Mouse (Mus musculus): ENCODE measurements at regions not wholly inside any gene's neighbourhood (a gene's known extent, or its start where the extent isn't known, plus 50 kb on each side); places are given as distances from the start of the nearest gene placed in this dataset.

- CTCF ChIA-PET = no interaction called here
Measured at GRCm38 (mm10) chr10:109486917-109487604, 476.3 kb upstream of the Syt1 start.

- CTCF ChIA-PET = no interaction called here
Measured at GRCm38 (mm10) chr10:109480551-109480950, 469.8 kb upstream of the Syt1 start.

- CTCF ChIA-PET = no interaction called here
Measured at GRCm38 (mm10) chr10:109479941-109480340, 469.2 kb upstream of the Syt1 start.

GRCm38 (mm10) chr10:109466516-109466915, 455.7 kb upstream of the Syt1 start:
- CTCF ChIA-PET = no interaction called here

GRCm38 (mm10) chr10:109431112-109431511, 420.3 kb upstream of the Syt1 start:
- CTCF ChIA-PET = no interaction called here

GRCm38 (mm10) chr10:109427878-109428277, 417.1 kb upstream of the Syt1 start:
- CTCF ChIA-PET = no interaction called here

- CTCF ChIA-PET = interaction anchor here (0.8 kb wide), 1 partner anchor 268 kb away, joined by 3 read pairs; no protein-coding TSS in a partner anchor
Measured at GRCm38 (mm10) chr10:109407011-109407410, 396.2 kb upstream of the Syt1 start.

- CTCF ChIA-PET = no interaction called here
Measured at GRCm38 (mm10) chr10:109405116-109405685, 394.4 kb upstream of the Syt1 start.

- CTCF ChIA-PET = no interaction called here
Measured at GRCm38 (mm10) chr10:109383758-109384157, 373.0 kb upstream of the Syt1 start.

- CTCF ChIA-PET = no interaction called here
Measured at GRCm38 (mm10) chr10:109378846-109379245, 368.1 kb upstream of the Syt1 start.

GRCm38 (mm10) chr10:109360161-109360560, 349.4 kb upstream of the Syt1 start:
- CTCF ChIA-PET = no interaction called here

GRCm38 (mm10) chr10:109358812-109359211, 348.0 kb upstream of the Syt1 start:
- CTCF ChIA-PET = no interaction called here

GRCm38 (mm10) chr10:109332846-109333386, 322.1 kb upstream of the Syt1 start:
- CTCF ChIA-PET = no interaction called here

- CTCF ChIA-PET = no interaction called here
Measured at GRCm38 (mm10) chr10:109309286-109309685, 298.5 kb upstream of the Syt1 start.

- CTCF ChIA-PET = no interaction called here
Measured at GRCm38 (mm10) chr10:109300199-109300598, 289.4 kb upstream of the Syt1 start.

- CTCF ChIA-PET = no interaction called here
Measured at GRCm38 (mm10) chr10:109299785-109300184, 289.0 kb upstream of the Syt1 start.

GRCm38 (mm10) chr10:109283348-109283747, 272.6 kb upstream of the Syt1 start:
- CTCF ChIA-PET = no interaction called here

GRCm38 (mm10) chr10:109249781-109250180, 239.0 kb upstream of the Syt1 start:
- CTCF ChIA-PET = interaction anchor here (0.9 kb wide), 1 partner anchor 9 kb away, joined by 3 read pairs; no protein-coding TSS in a partner anchor

GRCm38 (mm10) chr10:109246328-109246727, 235.5 kb upstream of the Syt1 start:
- CTCF ChIA-PET = no interaction called here

- CTCF ChIA-PET = no interaction called here
Measured at GRCm38 (mm10) chr10:109237026-109237425, 226.2 kb upstream of the Syt1 start.

GRCm38 (mm10) chr10:109226989-109227388, 216.2 kb upstream of the Syt1 start:
- CTCF ChIA-PET = no interaction called here

- CTCF ChIA-PET = no interaction called here
Measured at GRCm38 (mm10) chr10:109188761-109189503, 178.2 kb upstream of the Syt1 start.

GRCm38 (mm10) chr10:109188252-109188651, 177.5 kb upstream of the Syt1 start:
- CTCF ChIA-PET = no interaction called here

Measured in spleen, embryonic (tissue).